Mouse (Mus musculus) cerebellum, postnatal 36 days (tissue): ENCODE measurements around the gene Aff3.

Source experiments
- DNase-seq, 2 experiments: peaks; one replicate each; pipeline ENCODE4 v3.0.0; 2021 to 2022; ENCODE audit warnings: mixed read lengths in 2 of 2

The Aff3 gene

DNA sequence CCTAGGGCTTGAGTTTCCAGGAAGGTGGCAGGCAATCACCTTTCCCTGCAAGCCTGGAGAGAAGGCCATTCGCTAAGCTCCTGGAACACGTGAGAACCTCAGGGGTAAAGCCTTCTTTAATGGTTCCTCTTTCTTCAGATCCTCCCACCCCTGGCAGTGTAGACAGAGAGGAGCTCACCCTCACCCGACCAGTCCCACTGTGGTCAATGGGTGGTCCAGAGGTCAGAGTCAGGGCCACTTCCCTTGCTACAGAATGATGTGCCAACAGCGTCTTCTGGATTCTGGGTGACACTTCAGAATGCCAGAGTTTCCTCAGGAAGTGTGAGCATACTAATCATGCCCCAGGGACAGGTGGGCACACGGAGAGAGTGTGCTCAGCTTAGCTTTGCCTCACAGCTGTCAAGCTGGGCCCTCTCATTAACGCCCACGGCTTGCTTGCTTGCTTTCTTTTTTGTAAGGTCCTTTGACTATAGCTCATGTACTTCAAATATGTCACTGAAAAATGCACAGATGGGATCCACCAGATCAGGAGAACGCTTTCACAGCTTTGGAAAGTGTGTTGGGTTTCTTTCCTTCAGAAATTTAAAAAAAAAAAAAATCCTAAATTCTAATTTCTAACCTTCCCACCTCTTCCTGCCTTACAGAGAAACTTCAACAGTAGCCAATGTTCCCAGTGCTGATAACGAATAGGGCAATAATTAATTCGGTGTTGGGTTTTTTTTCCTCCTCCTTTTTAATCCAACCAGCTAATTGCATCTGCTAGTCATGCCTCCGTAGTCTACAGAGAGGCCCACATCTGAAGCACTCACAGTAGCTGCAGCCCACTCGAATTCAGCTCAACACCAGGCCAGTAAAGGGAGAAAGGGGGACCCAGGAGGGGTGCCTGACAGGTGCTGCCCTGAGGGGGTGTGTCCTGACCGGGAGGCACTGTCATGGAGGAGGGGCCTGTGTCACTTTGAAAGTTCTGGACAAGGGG, 235.8 kb downstream of the Aff3 start:
- no peak for DNase-seq

- DNase-seq, result no peak
Observed at GRCm38 (mm10) chr1:38422921-38423320, 241.8 kb downstream of the Aff3 start.

- no peak for DNase-seq
Observed at GRCm38 (mm10) chr1:38419331-38419730, 245.4 kb downstream of the Aff3 start.

DNA sequence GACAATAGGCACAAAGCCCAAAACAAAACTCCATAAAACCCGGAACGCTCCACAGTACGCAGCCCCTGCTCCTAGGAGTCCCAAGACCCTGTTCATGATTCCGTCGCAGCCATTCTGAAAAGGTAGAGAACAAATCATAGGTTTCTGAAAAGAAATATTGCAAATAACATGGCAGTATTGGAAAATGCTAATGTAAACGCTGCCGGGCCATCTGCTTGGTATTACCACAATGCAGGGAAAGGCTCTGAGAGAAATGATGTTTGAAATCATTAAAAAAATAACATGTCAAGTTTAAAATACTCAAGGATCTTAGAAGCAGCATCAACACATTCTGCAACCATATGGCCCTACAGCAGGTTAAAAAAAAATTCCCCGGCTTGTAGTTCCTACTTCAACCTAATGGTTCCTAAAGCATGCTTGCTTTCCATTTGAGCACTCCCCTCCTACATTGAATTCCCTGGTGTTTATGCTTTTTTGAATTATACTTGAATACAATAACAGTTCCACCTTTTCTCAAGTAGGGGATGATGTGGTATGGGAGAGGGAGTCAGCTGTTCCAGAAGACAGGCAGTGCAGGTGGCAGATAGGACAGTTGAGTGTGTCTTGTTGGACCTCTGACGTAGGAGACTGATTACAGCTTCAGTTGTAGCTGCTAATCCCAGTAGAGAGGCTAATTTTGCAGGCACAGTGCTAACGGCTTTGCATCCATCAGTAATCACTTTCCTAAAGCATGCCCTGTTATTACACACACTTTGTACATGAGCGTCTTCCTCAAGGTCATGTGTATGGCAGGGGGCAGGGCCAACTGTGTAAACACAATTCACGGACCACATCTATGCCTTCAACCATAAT, 246.3 kb downstream of the Aff3 start:
- DNase-seq, result no peak

GRCm38 (mm10) chr1:38417196-38417595, 247.6 kb downstream of the Aff3 start:
- DNase-seq, result no peak

DNA sequence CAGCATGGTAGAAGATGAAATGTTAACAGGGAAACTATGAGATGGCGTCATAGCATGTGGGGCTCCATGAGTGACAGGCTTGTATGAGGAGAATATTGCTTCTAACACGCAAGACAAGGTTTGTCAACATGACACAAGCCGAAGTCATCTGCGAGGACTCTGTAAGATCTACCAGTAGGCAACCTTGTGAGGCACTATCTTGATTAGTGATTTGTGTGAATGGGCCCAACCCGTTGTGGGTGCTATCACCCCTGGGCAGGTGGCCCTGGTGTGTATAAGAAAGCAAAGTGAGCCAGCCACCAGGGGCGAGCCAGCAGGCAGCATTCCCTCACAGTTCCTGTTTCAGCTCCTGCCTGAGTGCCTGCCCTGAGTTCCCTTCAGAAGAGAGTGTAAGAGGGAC, 249.2 kb downstream of the Aff3 start:
- DNase-seq, result no peak

DNA sequence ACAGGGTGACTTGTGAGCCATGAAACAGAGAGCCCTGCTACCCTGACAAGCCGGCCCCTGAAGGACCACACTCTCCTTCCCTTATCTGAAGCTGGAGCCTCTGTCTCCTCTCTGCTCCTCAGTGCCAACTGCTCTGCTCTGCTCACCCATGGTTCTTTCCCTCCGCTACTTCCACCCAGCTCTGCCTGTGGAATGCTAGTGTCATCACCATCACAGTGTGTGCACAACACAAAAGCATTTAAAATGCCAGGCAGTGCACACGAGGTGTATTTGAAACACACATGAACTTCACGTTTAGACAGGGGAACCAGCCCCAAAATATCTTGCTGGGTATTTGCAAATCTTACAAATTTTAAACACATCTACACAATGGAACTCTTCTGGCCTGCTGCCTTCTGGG, 253.6 kb downstream of the Aff3 start:
- DNase-seq, result no peak

DNA sequence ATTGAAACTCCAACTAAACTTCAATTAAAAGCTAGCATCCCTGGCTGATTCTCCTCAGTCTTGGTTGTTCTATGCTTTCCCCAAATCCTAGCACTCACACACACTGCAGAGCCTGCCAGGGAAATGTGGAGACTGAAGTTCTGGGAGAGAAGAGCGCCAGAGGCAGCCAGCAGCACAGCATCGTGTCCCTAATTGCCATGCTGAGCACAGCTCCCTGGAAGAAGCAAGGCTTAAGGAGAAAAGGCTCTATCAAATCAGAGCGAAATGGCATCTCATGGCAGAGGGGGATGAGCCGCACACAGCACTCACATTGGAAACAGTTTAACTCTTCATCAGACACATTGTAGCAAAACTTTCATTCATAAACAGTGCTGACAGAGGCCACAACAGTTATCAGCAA, 254.3 kb downstream of the Aff3 start:
- no peak for DNase-seq

GRCm38 (mm10) chr1:38408241-38408640, 256.5 kb downstream of the Aff3 start:
- DNase-seq, result no peak

- DNase-seq, result no peak
Observed at GRCm38 (mm10) chr1:38403781-38404180, 261.0 kb downstream of the Aff3 start.

- no peak for DNase-seq
Observed at GRCm38 (mm10) chr1:38401856-38402255, 262.9 kb downstream of the Aff3 start.

- DNase-seq, result no peak
Observed at GRCm38 (mm10) chr1:38399269-38399668, 265.5 kb downstream of the Aff3 start.

DNA sequence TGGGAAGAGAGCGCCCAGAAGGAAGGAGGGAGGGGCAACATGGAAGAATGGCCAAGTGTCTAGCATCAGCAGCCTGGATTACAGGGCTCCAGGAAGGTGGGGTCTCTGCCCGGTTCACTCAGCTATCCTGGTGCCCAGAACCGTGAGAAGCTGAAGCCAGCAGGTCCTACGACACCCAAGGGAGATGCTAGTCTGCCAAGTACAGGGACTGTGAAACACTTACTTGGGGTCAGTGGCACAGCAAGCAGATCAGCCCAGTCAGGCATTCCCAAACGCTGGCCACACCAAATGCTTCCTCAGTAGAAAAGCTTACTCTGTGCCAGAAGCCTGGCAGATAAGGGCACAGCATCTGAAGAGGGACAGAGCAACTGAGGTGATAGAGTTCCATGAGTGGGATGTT, 266.2 kb downstream of the Aff3 start:
- peak in 1 of 2 experiments; percentile 14 for DNase-seq

DNA sequence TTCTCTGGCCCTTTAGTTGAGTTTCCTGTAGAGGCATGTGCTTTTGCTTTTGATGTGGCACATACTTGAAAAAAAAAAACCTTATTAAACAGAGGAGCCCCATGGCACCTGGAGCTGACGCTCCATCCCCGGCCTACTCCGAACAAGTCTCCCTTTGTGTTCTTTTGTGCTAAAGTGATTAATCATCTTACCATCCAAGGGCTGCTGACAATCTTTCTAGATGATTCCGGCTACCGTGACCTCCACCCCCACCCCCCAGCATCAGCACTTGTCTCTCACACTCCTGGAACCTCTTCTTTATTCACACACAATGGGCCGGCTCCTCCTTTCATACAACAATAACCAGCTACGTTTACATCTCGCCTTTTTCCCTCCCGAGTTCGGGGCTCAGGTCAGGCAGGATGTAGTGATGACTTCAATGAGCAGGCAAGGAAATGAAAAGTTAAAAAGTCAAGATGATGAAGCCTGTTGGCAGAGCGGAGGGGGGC, 269.5 kb downstream of the Aff3 start:
- DNase-seq, result no peak

DNA sequence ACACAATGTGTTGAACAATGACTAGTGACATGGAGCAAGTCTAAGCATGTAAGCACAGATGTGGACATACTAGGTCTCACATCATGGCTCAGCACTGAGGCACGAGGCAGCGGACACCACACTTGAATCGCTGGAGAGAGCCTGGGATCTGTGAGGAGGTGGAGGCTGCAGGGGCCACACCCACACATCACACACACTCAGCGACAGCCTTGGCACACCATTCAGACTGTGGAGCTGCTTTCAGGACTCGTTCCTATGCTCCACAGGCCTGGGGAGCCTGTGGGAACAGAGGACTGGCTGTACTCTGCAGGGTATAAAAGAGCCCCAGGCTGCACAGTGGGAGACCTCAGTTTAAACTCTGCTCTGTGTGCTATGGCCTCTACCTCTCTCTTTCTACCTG, 270.3 kb downstream of the Aff3 start:
- DNase-seq, result no peak

DNA sequence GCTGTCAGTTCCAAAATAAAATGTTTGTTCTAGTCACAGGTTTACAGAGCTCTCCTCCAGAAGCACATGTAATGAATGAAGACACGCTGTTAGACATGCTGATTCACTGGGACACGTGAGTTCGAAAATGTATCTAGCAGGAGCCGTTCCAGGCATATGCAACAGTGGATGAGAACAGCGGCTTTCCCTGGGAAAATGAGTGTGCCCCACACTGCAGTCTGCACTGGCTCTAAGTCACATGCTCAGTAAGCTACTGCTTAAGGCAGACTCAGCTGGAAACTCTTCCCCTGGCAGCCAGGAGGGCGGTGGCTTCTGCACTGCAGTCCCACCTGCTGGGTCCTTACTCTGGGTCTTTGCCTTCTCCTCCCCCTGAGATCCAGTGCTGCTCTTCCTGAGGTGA, 271.2 kb downstream of the Aff3 start:
- DNase-seq, result no peak

DNA sequence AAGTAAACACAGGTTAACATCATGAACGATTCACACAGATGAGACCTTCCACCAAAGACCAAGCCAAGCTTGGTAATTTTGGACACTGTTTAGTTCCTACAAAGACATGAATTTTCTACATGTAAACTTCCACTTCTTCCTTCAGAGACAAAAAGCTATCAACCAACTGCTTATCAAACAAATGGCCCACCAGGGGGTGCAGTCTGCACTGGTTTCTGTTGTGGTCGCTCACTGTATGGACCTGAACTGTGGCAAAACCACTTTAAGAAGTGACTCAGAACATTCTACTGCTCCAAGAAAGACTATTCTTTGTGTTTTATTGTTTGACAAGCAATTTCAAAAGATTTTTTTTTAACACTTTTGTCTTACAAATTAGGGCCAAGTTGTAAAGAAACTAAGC, 271.8 kb downstream of the Aff3 start:
- DNase-seq, result peak; percentile 41 to 48

GRCm38 (mm10) chr1:38390886-38391249, 273.9 kb downstream of the Aff3 start:
- DNase-seq, result no peak

GRCm38 (mm10) chr1:38390235-38390885, 274.4 kb downstream of the Aff3 start:
- DNase-seq, result no peak

GRCm38 (mm10) chr1:38389576-38389975, 275.2 kb downstream of the Aff3 start:
- DNase-seq, result no peak

GRCm38 (mm10) chr1:38388466-38388865, 276.3 kb downstream of the Aff3 start:
- no peak for DNase-seq

- DNase-seq, result no peak
Observed at GRCm38 (mm10) chr1:38387438-38387837, 277.3 kb downstream of the Aff3 start.
